Mouse (Mus musculus): ENCODE data around the gene Lmntd1. TPM values are rescaled to one million over a fixed set of nuclear protein-coding genes. Genes with fewer than 3 reads are reported as not detected.

Gene Lmntd1
- polyA plus RNA-seq, 2 experiments: 0.79 to 0.88 TPM

DNA sequence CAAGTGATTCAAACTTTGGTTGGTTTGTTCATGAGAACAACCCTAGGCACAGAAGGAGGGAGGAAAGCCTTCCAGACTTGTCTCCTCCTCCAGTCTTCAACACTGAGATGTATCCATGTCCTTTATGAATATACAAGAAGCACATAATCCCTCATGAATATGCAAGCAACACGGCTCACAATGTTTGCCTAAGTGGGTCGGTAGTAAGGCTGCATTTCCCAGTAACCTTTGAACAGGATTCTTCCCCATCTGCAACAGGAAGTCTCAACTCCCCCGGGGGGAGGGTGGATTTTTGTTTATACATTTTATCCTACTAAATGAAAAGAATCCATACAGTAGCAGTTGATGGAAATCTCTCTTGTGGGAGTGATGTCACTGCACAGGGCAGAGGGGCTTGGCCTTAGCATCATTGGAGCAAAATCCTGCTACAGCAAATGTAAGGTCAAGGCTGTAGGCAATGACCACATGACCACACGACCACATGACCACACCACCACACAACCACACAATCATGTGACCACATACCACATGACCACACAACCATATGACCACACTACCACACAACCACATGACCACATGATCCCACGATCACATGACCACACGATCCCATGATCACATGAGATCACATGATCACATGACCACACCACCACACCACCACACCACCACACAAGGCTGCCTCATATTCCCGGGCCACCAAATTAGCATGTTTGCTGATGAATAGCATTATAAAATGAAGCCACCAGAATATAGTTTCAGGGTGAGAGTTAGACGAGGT is 40.1 kb upstream of the Lmntd1 start:
- no peak overlapping the region for H3K27ac ChIP-seq (replicated peaks; ENCODE audit: low read depth, low read length)
- no peak overlapping the region for H3K4me2 ChIP-seq (replicated peaks; ENCODE audit: low read depth, low read length, severe bottlenecking)
- no peaks in the 10 kb centered on the region for H3K4me1 ChIP-seq (ENCODE audit: control insufficient read depth, insufficient read depth, low read length)
- 86% methylated on average over 8 of the region's 8 CpGs for WGBS
- H3K9me3 ChIP-seq (ENCODE audit: control insufficient read depth, low read length): no peaks in the 10 kb centered on the region
- no peak for ATAC-seq (ENCODE audit: low FRiP score, low read depth)
- no peaks in the 10 kb centered on the region for H3K27me3 ChIP-seq (ENCODE audit: control insufficient read depth, insufficient read depth, low read length)
- no peak overlapping the region for H3K9ac ChIP-seq (ENCODE audit: low read depth, low read length, severe bottlenecking)
- no peak overlapping the region for H3K4me3 ChIP-seq (replicated peaks; ENCODE audit: low read length)
- H3K36me3 ChIP-seq (ENCODE audit: control insufficient read depth, insufficient read depth, low read length): no peaks in the 10 kb centered on the region
- DNase-seq (ENCODE audit: low spot score): no peak
- TF ChIP-seq POLR2A (IDR thresholded peaks at IDR 0.05; ENCODE audit: borderline replicate concordance, extremely low read depth, insufficient read depth, insufficient read length): no peak

DNA sequence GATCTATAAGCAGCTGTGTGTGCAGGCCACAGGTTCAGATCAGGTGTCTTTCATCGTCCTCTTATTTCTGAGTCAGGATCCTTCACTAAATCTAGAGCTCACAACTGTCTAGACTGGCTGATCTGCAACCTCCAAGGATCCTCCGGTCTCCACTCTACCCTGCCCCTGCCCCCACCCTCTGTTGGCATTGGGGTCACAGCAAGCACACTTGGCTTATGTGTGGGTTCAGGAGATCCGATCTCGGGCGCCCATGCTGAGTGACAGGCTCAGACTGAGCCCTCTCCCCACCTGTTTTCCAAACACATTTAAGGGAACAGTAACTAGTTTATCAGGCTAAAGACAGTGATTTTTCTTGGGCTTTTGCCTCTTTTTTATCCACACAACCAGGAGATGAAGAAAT is 39.5 kb upstream of the Lmntd1 start:
- DNase-seq (ENCODE audit: low spot score) (no peak), ATAC-seq (ENCODE audit: low FRiP score, low read depth) (no peak)
- H3K4me1 ChIP-seq (ENCODE audit: control insufficient read depth, insufficient read depth, low read length): no peaks in the 10 kb centered on the region
- H3K4me3 ChIP-seq (replicated peaks; ENCODE audit: low read length): no peak overlapping the region
- H3K27ac ChIP-seq (replicated peaks; ENCODE audit: low read depth, low read length): no peak overlapping the region
- no peaks in the 10 kb centered on the region for H3K9me3 ChIP-seq (ENCODE audit: control insufficient read depth, low read length)
- H3K4me2 ChIP-seq (replicated peaks; ENCODE audit: low read depth, low read length, severe bottlenecking): no peak overlapping the region
- no peaks in the 10 kb centered on the region for H3K27me3 ChIP-seq (ENCODE audit: control insufficient read depth, insufficient read depth, low read length)
- H3K36me3 ChIP-seq (ENCODE audit: control insufficient read depth, insufficient read depth, low read length): no peaks in the 10 kb centered on the region
- WGBS: 88% methylated on average over 5 of the region's 5 CpGs
- TF ChIP-seq POLR2A (IDR thresholded peaks at IDR 0.05; ENCODE audit: borderline replicate concordance, extremely low read depth, insufficient read depth, insufficient read length): no peak
- no peak overlapping the region for H3K9ac ChIP-seq (ENCODE audit: low read depth, low read length, severe bottlenecking)

DNA sequence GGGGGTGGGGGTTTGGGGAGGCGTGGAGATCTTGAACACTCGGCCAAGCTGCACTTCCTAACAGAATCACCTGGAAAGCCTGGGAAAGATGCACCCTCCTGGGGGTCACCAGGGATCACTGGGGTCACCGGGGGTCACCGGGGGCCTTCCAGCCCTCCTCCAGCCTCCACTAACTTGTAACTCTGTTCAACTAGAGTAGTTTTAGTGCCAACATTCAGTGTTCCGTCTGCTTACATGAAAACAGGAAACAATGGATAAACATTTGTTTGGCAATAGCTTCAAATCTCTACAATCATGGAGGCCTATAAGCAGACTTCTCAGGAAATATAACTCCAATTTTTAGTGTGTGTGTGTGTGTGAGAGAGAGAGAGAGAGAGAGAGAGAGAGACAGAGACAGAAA is 38.9 kb upstream of the Lmntd1 start:
- Histone ChIP-seq H3K9ac (ENCODE audit: low read depth, low read length, severe bottlenecking) (no peak overlapping the region), H3K4me2 (replicated peaks; ENCODE audit: low read depth, low read length, severe bottlenecking) (no peak overlapping the region), H3K4me1 (ENCODE audit: control insufficient read depth, insufficient read depth, low read length) (no peaks in the 10 kb centered on the region), H3K36me3 (ENCODE audit: control insufficient read depth, insufficient read depth, low read length) (no peaks in the 10 kb centered on the region), H3K27ac (replicated peaks; ENCODE audit: low read depth, low read length) (no peak overlapping the region), H3K9me3 (ENCODE audit: control insufficient read depth, low read length) (no peaks in the 10 kb centered on the region), H3K27me3 (ENCODE audit: control insufficient read depth, insufficient read depth, low read length) (no peaks in the 10 kb centered on the region), H3K4me3 (replicated peaks; ENCODE audit: low read length) (no peak overlapping the region)
- whole genome bisulfite sequencing: 80% methylated on average over 5 of the region's 5 CpGs
- no peak for TF ChIP-seq POLR2A (IDR thresholded peaks at IDR 0.05; ENCODE audit: borderline replicate concordance, extremely low read depth, insufficient read depth, insufficient read length)
- DNase-seq (ENCODE audit: low spot score) (no peak), ATAC-seq (ENCODE audit: low FRiP score, low read depth) (no peak)

DNA sequence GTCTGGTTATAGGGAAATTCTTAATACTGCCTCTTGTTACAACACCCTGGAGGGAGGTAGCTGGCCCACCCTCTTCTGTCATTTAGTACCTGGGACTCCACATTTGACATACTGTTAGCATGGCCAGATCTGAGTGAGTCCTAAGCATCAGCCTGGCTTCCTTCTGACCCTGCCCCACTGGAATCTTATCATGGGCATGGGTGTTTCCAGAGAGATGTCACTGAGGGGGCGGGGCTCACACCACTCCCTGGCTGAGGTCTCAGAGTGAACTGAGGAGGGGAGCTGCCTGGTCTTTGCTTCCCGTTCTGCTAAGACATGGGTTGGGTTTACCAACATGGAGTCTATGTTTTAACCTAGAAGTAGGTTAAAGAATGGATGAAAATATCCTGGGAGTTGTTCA is 37.9 kb upstream of the Lmntd1 start:
- no peaks in the 10 kb centered on the region for H3K4me1 ChIP-seq (ENCODE audit: control insufficient read depth, insufficient read depth, low read length)
- H3K27me3 ChIP-seq (ENCODE audit: control insufficient read depth, insufficient read depth, low read length): no peaks in the 10 kb centered on the region
- H3K4me3 ChIP-seq (replicated peaks; ENCODE audit: low read length): no peak overlapping the region
- no peak overlapping the region for H3K27ac ChIP-seq (replicated peaks; ENCODE audit: low read depth, low read length)
- ATAC-seq (ENCODE audit: low FRiP score, low read depth): no peak
- H3K36me3 ChIP-seq (ENCODE audit: control insufficient read depth, insufficient read depth, low read length): no peaks in the 10 kb centered on the region
- no peak for DNase-seq (ENCODE audit: low spot score)
- TF ChIP-seq POLR2A (IDR thresholded peaks at IDR 0.05; ENCODE audit: borderline replicate concordance, extremely low read depth, insufficient read depth, insufficient read length): no peak
- 75% methylated on average over 2 of the region's 2 CpGs for WGBS
- no peak overlapping the region for H3K4me2 ChIP-seq (replicated peaks; ENCODE audit: low read depth, low read length, severe bottlenecking)
- no peaks in the 10 kb centered on the region for H3K9me3 ChIP-seq (ENCODE audit: control insufficient read depth, low read length)
- no peak overlapping the region for H3K9ac ChIP-seq (ENCODE audit: low read depth, low read length, severe bottlenecking)

DNA sequence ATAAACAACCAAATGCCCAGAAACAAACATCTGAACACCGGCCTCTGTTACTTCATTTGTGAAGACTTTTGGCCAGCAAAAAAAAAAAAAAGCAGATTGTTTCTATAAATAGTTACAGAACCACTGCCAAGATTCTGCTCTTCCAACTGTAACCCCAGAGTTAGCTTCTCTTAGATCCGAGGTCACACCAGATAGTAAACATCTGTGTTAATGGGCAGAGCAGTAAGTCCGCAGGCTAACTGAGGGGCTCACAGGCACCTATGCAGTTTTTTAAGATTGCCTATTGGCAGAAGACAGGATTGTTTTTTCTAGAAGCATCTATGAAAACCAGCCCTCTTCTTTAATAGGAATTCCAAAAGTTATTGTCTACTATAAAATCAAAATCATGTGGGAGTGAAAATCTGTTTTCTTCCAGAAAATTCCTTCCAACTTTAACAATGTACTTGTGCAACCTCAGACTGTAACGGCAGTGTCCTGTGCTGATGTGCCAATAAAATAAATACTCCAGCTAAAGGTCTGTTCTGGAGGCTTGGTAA is 26.9 kb upstream of the Lmntd1 start:
- peaks cover 11% of the 10 kb centered on the region for H3K4me1 ChIP-seq (ENCODE audit: control insufficient read depth, insufficient read depth, low read length)
- H3K9me3 ChIP-seq (ENCODE audit: control insufficient read depth, low read length): peaks cover 9% of the 10 kb centered on the region; the same call in 1 of the 2 replicates
- 29% methylated on average over 4 of the region's 4 CpGs for WGBS
- no peak overlapping the region for H3K9ac ChIP-seq (ENCODE audit: low read depth, low read length, severe bottlenecking)
- H3K27me3 ChIP-seq (ENCODE audit: control insufficient read depth, insufficient read depth, low read length): no peaks in the 10 kb centered on the region
- ATAC-seq (ENCODE audit: low FRiP score, low read depth) (peak; percentile 90), DNase-seq (ENCODE audit: low spot score) (peak; percentile 75)
- no peaks in the 10 kb centered on the region for H3K36me3 ChIP-seq (ENCODE audit: control insufficient read depth, insufficient read depth, low read length)
- peak overlapping the region; percentile 64 for H3K27ac ChIP-seq (replicated peaks; ENCODE audit: low read depth, low read length)
- no peak overlapping the region for H3K4me3 ChIP-seq (replicated peaks; ENCODE audit: low read length)
- TF ChIP-seq POLR2A (IDR thresholded peaks at IDR 0.05; ENCODE audit: borderline replicate concordance, extremely low read depth, insufficient read depth, insufficient read length): no peak
- no peak overlapping the region for H3K4me2 ChIP-seq (replicated peaks; ENCODE audit: low read depth, low read length, severe bottlenecking)
